Mouse (Mus musculus) brain, embryonic 14.5 days (tissue): Measurements from ENCODE around the gene Tmem198. TPM values are rescaled to one million over a fixed set of nuclear protein-coding genes. Genes with fewer than 3 reads are reported as not detected.
A peak's percentile ranks its signal among the peaks of the same experiment; 100 is the strongest.

Experiments used
- DNase-seq: peaks from one replicate; pipeline ENCODE4 v3.0.0-alpha.2; 2011; ENCODE audit warnings: low read depth
- CTCF ChIP-seq: fragments of 200-500 bp; IDR thresholded peaks from 2 replicates; pipeline ENCODE4 v1.5.1; 2012; ENCODE audit warnings: inconsistent platforms, mild to moderate bottlenecking, moderate library complexity, borderline replicate concordance; ENCODE audit not compliant: insufficient read depth, insufficient read length; ENCODE audit errors: extremely low read depth
- POLR2A ChIP-seq: fragments of 200-500 bp; IDR thresholded peaks from 2 replicates; pipeline ENCODE4 v1.6.1; 2012; ENCODE audit warnings: mild to moderate bottlenecking, inconsistent platforms, borderline replicate concordance; ENCODE audit not compliant: poor library complexity, insufficient read depth, insufficient read length, severe bottlenecking; ENCODE audit errors: extremely low read depth
- polyA plus RNA-seq: library from polyadenylated mRNA; depleted of rRNA; stranded (reverse); fragments of >200 nt; gene quantifications from 2 replicates; pipeline ENCODE4 v1.2.3, GENCODE M21; 2012

Tmem198 gene
- polyA plus RNA-seq, 1 experiment, result 46.9 TPM

DNA sequence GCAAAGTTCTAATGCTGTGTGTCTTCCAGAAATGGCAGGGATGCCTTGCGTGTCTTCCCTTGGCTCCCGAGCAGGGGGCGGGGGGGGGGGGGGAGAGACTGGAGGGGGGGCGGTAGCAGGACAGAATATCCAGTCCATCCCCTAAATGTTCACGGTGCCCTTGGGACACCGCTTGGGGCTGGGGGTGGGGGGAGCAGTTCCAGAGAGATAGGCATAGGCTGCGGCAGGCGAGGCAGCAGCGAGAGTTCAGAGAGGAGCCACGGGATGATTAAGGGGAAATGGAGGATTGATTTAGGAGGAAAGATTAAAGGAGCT, 21.7 kb upstream of the Tmem198 start:
- TF ChIP-seq POLR2A, result no peak
- no peak for TF ChIP-seq CTCF
- no peak for DNase-seq

DNA sequence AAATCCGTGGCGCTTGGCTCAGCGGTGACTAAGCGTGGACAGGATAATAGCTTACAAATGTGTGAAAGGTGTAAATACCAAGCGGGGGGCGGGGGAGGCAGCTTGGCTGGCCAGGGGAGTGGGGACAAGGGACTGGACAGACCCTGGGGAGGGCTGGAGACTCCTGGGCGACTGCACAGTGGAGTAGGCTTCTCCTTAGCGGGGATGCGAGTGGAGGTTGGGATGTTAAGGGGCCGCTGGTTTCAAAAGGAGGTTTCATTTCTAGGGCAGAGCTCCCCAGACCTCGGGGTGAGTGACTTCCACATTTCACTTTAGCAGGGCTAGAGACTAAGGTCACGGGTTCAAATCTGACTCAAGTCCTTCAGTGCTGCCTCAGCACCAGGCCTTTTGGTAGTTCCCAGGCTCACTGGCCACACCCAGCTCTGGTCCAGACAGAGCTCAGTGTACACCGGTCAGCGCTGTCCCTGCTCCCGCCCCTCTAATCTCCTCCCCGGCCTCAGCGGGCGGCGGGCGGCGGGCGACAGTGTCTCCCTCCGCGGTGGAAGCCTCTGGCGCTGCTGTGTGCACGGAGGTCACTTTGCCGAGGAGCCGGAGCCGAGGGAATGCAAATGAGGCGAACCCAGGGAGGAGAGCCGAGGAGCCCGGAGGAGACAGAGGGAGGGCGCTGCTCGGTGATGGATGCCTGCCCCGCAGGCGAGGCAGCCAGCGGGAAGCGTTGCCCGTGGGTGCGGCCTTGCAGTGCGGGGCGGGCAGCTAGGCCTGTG, 21.1 kb upstream of the Tmem198 start:
- peak; percentile 71 for DNase-seq
- TF ChIP-seq CTCF (no peak), POLR2A (no peak)

DNA sequence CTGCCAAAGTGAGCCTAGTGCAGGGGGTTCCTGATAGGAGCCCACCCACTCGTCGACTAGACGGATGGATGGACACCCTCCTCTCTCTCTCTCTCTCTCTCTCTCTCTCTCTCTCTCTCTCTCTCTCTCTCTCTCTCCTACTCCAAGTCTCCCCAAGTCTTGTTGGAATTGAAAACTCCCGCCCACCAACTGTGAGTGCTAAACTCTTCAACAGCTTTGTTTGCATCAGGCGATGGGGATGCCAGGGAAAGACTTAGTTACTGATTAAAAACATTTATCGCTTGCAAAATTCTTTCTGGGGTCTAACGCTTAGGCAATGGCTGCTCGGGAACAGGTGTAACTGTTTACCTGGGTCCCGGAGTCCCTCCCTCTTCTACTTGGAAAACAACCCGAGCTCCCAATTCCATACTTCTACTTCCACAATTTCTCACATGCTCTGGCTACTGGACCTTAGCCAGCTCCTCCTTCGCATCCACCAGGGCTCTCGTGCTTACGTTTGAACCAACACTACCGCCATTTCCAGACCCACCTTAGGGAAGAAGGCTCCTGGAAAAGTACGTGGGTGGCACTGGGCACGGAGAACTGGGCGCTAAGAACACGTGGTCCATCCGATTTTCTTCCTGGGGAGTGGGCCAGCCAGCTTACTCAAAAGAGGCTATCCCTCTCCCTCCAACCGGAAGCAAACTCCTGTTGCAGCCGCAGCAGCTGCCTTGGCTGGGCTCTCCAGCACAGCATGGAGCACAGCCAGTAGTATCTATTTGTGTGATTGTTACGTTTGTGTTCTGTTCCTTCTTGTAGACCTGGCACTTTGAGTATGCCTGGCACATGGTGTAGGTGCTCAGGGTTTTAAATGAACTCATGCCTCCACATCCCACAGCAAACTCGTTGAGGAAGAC, 20.3 kb upstream of the Tmem198 start:
- peak; percentile 68 for DNase-seq
- TF ChIP-seq CTCF (no peak), POLR2A (no peak)

- no peak for DNase-seq
Observed at GRCm38 (mm10) chr1:75460297-75460696, 19.0 kb upstream of the Tmem198 start.

GRCm38 (mm10) chr1:75462636-75463035, 16.7 kb upstream of the Tmem198 start:
- DNase-seq, result no peak
- TF ChIP-seq CTCF, result no peak
- TF ChIP-seq POLR2A, result no peak

More at GRCm38 (mm10) chr1:75460297-75460696, 19.0 kb upstream of the Tmem198 start:
- TF ChIP-seq POLR2A (no peak), CTCF (no peak)

DNA sequence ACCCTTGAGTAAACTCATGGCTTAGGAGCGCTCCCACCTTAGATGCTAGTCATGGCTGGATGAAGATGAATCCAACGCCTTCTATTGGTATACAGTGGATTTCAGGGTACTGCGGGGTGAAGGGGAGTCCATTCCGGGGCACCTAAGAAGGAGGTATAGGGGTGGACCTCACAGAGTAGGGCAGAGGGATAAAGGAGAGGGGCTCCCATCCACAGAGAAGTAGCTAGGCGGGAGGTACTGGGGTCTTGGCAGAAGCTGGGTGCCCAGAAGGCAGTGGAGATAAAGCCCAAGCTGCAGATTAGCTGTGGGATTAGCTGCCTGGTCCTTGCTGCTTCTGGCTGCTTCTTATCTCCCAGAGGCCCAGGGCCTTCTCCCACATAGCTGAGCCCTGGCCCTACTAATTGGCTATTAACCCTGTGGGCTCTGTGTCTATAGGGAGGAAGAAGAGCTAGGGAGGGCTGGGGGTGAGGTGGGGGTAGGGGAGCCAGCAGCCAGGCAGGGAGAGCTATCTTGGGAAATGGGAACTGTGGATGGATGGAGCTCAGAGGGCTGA, 15.6 kb upstream of the Tmem198 start:
- TF ChIP-seq CTCF (no peak), POLR2A (no peak)
- DNase-seq, result peak; percentile 70

GRCm38 (mm10) chr1:75467215-75467927, 12.0 kb upstream of the Tmem198 start:
- TF ChIP-seq CTCF (peak; percentile 99), POLR2A (no peak)
- DNase-seq, result peak; percentile 86

- TF ChIP-seq POLR2A (no peak), CTCF (no peak)
- DNase-seq, result no peak
Observed at GRCm38 (mm10) chr1:75469287-75469825, 10.0 kb upstream of the Tmem198 start.

- no peak for DNase-seq
- TF ChIP-seq CTCF (no peak), POLR2A (no peak)
Observed at GRCm38 (mm10) chr1:75476441-75476840, 2.9 kb upstream of the Tmem198 start.

DNA sequence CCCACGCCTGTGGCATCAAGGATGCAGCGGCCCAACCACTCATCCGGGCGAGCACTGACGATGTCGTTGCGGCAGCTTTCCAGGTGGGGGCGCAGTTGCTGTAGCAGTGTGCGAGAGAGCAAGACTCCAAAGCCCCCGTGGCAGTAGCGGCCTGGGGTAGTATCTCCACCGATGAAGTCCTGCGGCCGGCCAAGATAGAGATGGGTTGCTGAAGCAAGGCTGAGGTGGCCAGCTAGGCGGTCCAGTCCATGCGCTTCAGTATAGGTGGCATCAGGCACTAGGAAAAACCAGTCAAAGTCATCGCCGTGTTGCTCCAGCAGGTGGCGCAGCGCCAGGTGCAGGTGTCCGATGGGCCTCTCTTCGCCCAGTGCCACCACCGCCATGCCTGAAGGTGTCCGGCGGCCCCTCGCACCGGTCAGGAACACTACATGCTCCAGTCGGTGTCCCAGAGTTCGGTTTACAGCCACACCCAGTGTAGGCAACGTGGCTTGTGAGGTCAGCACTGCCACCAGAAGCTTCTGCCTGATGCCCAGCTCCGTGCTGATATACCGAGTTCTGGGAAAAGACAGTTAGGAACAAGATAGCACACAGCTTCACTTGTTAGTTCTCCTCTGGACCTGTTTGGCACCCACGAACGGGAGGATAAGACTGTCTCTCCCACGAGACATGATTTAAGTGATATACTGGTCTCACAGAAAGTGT, 1.9 kb upstream of the Tmem198 start:
- peak; percentile 84 for DNase-seq
- TF ChIP-seq CTCF (peak; percentile 67), POLR2A (no peak)
